Mouse (Mus musculus) spleen, postnatal 10 days (tissue): Measurements from ENCODE around the gene Tmem63a.
"Not testable (repeated sequence)": the region's sequence is repeated elsewhere in the genome, so short reads cannot be mapped to it uniquely, and the experiment has no call there.

Experiments used
- DNase-seq, 2 experiments: peaks; one replicate each; pipeline ENCODE4 v3.0.0; 2021 to 2022; ENCODE audit warnings: low spot score in 2 of 2

Tmem63a gene

GRCm38 (mm10) chr1:180958797-180959196, 16.7 kb downstream of the Tmem63a start:
- no peak for DNase-seq

DNA sequence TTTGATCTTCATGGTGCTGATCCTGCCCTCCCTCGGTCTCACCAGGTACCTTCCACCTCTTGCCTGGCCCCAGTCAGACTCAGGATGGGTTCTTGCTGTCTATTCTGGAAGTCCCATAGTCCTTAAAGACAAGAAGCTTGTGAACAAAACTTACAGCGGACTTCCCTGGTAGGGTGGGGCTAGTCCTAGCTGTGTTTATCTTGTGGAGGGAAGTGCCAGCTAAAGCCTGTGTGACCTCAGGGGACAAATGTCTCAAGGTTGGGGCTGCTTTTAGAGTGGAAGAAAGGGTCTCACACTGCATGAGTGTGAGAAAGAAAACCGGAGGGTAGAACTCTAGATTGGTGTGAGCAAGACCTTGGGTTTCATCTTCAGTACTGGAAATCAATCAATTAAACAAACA, 23.6 kb downstream of the Tmem63a start:
- DNase-seq, result no peak

DNA sequence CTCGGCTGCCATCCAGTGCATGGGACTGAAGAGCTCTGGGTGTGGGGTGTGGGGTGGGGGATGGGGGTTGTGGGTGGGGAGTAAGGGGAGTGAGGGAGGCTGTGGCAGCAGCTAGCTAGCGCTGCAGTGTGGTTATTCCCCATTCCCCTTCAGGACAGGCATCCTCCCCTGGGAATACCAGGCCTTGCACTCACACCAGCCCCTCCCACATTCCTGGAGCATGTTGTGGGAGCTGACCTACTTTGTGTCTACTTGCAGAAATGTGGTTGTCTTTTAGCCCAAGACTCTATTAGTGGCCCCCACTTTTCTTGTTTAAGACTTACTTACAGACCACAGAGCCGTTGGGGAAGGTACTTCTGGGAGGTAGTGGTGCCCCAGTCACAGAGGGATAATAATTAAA, 24.4 kb downstream of the Tmem63a start:
- DNase-seq, result no peak

DNA sequence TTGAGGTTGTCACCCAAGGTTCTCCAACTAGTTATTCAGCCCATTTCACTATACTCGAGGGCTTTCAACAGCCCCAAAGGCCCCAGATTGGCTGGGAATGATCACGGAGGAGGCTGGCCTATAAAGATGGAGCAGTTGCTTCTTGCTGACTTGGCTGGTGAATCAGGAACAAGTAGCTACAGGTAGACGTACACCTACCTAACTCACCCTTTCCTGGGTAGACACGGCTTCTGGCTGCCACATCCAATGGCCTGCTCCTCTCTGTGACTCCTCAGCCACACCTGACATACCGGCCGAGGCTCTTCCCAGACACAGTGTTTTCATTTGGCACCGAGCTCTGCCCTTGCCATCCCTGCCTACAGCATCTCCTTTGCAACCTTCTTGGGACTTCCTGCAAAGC, 25.1 kb downstream of the Tmem63a start:
- DNase-seq, result no peak

GRCm38 (mm10) chr1:180972941-180973340, 30.8 kb downstream of the Tmem63a start:
- no peak for DNase-seq

DNA sequence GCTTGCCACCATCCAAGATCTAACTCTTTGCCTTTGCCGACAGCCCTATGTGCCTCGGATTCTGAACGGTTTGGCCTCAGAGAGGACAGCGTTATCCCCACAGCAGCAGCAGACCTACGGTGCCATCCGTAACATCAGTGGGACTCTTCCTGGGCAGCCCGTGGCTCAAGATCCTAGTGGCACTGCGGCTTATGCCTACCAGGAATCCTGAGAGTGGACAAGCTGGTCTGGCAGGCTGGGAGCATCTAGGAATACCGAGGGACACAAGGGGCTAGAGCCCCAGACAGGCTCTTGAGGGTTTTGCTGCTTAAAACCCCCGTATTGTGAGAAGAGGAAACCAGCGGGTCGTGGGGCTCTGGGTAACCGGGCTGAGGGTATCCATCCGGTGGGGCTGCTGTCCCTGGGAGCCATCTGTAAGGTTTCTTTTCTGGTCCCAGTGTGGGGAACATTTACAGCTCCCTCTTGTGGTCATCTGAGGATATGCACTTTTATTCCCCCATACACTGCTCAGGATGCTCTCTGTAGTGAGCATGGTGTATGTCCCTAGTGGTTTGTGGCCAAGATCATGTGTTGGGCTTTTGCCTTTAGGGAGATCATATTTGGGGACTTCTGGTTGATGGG, 32.1 kb downstream of the Tmem63a start:
- peak; percentile 29 to 45 for DNase-seq

- peak; percentile 54 to 77 for DNase-seq
Observed at GRCm38 (mm10) chr1:180976110-180976679, 34.1 kb downstream of the Tmem63a start.

DNA sequence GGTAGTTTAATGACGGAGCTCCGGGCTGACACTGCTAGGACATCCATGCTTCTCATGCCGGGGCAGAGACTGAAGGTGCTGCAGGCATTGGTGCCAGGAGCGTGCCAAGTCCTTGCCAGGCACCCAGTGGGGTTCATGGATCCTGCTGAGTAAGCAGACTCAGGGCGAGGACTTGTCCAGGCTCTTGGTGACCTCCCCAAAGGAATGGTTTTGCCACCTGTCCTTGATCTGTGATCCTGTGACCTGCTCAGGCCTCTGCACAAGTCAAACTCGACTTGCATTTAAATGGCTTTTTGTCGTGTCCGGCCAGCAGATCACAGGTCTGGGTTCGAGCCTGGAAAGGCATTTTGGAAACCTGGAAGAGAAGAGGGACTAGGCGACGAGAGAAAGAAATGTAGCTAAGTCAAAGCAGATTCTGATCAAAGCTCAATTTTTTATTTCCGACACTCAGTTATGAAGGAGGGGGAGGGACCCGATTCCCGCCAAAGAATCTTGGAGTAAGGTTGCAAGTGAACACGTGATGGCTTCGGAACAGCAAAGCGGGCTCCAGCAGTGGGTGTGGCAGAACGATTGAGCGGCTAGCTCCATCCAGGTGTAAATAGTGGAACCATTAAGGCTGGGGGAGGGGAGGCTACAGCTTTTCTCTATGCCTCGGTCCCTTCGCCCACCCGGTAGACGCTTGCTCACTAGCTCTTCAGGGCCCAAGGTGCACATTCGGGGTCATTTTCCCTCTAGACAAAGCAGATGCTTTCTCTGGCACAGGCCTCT, 37.5 kb downstream of the Tmem63a start:
- DNase-seq, result no peak

DNA sequence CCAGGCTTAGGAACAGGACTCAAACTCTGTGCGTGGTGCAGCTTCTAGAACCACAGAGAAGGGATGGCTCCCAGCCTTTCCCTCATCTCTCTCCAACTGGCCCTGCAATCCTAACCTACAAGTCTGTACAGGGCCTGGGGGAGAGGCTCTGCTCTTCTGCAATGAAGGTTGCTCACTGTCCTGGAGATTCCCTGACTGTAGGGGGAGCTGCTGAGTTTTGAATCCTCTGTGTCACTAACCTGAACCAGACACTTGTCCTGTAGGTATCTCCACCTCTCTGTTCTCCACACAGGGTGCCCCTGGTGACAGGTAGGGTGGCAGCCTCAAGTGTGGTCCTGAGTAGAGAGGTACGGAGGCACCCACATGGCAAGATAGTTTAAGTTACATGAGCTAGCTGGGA, 38.3 kb downstream of the Tmem63a start:
- DNase-seq, result peak in 1 of 2 experiments; percentile 48

DNA sequence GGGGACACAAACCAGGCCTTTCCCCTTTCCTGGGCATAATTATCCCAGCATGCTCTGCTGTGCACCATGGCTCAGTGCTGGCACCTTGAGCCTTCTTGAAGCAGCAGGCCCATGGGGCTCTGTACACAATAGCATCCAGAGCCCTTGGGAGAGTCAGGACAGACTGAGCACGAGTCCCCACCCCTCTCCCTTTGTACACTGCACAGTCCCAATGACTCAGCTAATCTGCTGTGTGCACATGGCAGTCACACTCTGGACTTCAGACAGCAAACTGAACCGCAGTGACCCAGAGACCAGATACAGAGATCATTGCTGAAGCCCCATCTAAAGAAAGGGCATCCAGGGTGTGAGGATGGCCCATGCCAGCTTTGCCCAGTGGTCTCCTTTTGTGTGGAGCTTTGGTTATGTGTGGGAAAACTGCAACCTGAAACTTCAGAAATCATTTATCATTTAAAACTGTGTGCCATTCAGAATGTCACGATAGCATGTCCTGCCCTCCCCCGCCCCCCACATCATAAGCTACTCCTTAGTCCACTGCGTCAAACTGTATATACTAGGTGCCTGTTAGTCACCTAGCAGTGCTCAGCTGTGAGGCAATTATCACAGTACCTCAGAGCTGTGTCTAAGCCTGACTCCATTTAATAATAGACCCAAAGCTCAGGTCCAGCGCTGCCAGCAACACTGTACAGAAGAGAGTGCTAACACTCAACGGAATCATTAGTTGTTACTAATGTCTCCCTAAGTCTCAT, 39.3 kb downstream of the Tmem63a start:
- DNase-seq, result not testable (repeated sequence)

DNA sequence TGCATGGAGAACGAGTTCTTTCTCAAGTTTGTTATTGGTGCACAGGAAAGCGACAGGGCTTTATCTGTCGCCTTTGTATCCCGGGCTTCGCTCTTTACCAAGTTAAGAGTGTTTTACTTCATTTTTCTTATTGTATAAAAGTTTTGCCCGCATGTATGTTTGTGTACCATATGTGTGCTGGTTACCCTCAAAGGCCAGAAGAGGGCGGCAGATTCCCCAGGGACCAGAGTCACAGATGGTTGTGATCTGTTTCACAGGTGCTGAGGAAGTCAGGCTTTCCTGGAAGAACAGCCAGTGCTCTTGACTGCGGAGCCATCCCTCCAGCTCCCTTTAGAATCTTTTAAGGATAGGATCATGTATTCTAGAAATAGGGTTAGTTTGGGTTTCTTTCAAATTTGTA, 44.6 kb downstream of the Tmem63a start:
- DNase-seq, result no peak

DNA sequence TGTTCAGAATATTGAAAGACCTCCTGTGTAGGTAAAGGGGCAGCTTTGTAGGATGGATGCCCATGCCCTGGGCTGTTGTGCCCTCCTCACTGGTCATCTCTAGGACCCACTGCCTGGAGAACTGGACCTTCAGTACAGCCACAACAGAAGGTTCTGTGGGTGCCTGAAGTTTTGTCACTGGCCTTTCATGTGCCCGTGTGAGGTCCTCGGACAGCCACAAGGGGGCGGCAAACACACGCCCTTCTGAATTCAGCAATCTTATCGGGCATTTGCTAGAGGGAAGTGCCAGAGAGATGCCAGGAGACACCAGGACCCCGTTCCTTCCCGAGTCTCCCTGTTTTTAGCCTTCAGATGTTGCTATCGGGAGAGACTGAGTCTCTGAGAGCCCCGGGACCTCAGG, 45.6 kb downstream of the Tmem63a start:
- peak; percentile 70 to 86 for DNase-seq

GRCm38 (mm10) chr1:180990671-180991070, 48.5 kb downstream of the Tmem63a start:
- no peak for DNase-seq

DNA sequence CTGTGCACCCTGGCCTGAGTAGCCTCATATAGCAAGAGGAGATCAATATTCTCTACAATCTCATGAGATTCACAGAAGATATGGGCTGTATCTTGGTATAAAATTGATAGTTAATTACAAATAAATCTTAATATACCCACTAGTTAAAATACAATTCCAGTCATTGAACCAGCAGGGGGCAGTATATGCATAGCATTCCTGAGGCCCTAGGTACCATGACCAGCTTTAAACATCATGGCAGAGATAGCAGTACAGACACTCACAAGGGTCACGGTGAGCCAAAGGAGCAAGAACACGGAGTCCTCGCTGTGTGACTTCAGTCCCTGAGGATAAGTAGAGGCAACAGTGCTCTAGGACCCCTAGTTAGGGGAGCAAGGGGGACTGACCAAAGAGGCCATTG, 50.0 kb downstream of the Tmem63a start:
- DNase-seq, result peak in 1 of 2 experiments; percentile 21

- DNase-seq, result no peak
Observed at GRCm38 (mm10) chr1:181000501-181001092, 58.5 kb downstream of the Tmem63a start.

GRCm38 (mm10) chr1:181001217-181001616, 59.1 kb downstream of the Tmem63a start:
- DNase-seq, result no peak

GRCm38 (mm10) chr1:181001621-181002020, 59.5 kb downstream of the Tmem63a start:
- no peak for DNase-seq

GRCm38 (mm10) chr1:181003790-181004189, 61.6 kb downstream of the Tmem63a start:
- no peak for DNase-seq

- DNase-seq, result no peak
Observed at GRCm38 (mm10) chr1:181005331-181005730, 63.2 kb downstream of the Tmem63a start.

- no peak for DNase-seq
Observed at GRCm38 (mm10) chr1:181007831-181008230, 65.7 kb downstream of the Tmem63a start.

DNA sequence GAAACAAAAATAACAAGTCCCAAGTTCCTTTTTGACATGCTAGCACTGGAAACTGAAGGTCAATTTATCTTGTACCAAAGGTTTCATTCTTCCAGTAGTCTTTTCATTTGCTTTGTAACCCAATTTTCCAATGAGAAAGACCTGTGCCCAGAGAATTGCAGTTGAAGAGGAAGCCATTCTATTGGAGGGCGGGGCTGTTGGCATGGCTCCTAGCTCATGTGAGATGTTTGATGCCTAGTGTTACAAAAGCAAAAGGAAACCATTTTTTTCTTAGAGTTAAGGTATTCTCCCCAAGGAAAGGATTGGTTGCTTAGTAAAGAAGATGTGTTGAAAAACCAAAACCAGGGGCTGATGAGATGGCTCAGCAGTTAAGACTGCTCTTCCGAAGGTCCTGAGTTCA, 66.1 kb downstream of the Tmem63a start:
- DNase-seq, result no peak

DNA sequence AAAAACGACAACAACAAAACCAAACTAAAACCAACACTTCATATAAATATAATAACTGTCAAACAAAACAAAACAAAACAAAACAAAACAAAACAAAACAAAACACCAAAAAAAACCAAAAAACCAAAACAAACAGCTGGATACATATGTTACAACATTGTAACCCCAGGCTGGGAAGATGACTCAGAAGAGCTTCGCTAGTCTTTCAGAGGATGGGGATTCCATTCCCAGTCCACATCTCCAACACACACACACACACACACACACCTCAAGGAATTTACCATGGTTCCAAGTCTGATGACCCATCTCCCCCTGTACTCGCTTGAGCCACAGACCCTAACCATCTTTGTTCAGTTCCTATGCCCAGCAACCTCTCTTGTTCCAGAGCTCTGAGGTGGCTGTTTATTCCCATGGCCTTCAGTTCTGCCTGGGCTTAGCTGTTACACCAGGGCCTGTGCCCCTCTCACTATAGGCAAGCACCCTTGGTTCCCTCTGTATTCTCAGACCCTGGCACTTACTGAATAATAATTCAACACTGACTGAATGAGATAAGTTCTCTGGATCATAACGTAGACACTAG, 67.0 kb downstream of the Tmem63a start:
- no peak for DNase-seq
